Mouse (Mus musculus): ENCODE results near the gene Knl1. TPM values are rescaled to one million over a fixed set of nuclear protein-coding genes. Genes with fewer than 3 reads are reported as not detected.

Gene Knl1
- polyA plus RNA-seq, 1 experiment from 2014 or later: 29.5 TPM

DNA sequence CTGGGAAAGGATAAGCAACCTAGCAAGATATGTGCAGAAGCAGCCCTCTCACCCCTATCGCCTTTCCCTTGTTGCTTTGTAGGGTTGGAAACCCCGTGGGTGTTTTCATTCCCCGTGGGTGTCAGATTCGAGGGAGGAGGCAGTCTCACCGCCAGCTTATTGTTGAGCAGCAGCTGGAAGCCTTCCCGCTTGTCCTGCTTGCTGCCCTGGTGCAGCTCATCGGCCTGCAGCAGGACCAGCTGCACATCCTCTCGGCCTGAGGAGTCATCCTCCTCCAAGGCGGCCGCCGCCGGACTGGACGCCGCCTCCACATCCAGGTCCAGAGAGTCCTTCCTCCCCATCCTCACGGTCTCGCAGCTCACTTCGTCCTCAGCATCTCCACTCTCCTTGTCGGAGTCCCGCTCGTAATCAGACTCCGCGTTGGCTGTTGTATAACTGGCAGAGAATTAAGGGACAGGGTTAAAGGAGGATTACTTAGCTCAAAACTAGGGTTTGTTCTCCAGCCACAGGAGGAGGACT, 100.3 kb downstream of the Knl1 start:
- no peaks in the 10 kb centered on the region for H3K27me3 ChIP-seq (ENCODE audit: control insufficient read depth, insufficient read depth, low read length)
- no peak overlapping the region; a peak in 1 of 4 replicates for H3K27ac ChIP-seq (replicated peaks in 1 of 2; ENCODE audit: control insufficient read depth in 1 of 2, insufficient read depth in 1 of 2, low read depth in 2 of 2, low read length in 2 of 2)
- no peak overlapping the region for H3K4me3 ChIP-seq (ENCODE audit: control insufficient read depth in 1 of 2, insufficient read depth in 1 of 2, low read depth in 1 of 2, low read length in 2 of 2)
- H3K9me3 ChIP-seq (ENCODE audit: control insufficient read depth, low read length): peaks cover 3% of the 10 kb centered on the region; the same call in 1 of the 2 replicates
- peaks cover 100% of the 10 kb centered on the region for H3K36me3 ChIP-seq (ENCODE audit: control insufficient read depth, insufficient read depth, low read length)
- no peak overlapping the region for H3K9ac ChIP-seq (ENCODE audit: low read length)
- WGBS: 82% methylated on average over 22 of the region's 22 CpGs
- no peaks in the 10 kb centered on the region; a peak in 1 of 4 replicates for H3K4me1 ChIP-seq (ENCODE audit: control insufficient read depth in 2 of 2, insufficient read depth in 2 of 2, low read length in 2 of 2)
- no peak overlapping the region for H3K4me2 ChIP-seq (ENCODE audit: low read length)
- ATAC-seq (ENCODE audit: insufficient number of reproducible peaks, insufficient read depth, low FRiP score, low read depth): no peak

- Histone ChIP-seq H3K4me2 (ENCODE audit: low read length) (no peak overlapping the region), H3K9me3 (ENCODE audit: control insufficient read depth, low read length) (peaks cover 3% of the 10 kb centered on the region; the same call in 1 of the 2 replicates), H3K36me3 (ENCODE audit: control insufficient read depth, insufficient read depth, low read length) (peaks cover 100% of the 10 kb centered on the region), H3K4me3 (ENCODE audit: control insufficient read depth in 1 of 2, insufficient read depth in 1 of 2, low read depth in 1 of 2, low read length in 2 of 2) (no peak overlapping the region), H3K27me3 (ENCODE audit: control insufficient read depth, insufficient read depth, low read length) (no peaks in the 10 kb centered on the region), H3K4me1 (ENCODE audit: control insufficient read depth in 2 of 2, insufficient read depth in 2 of 2, low read length in 2 of 2) (peaks cover 0 to 2% of the 10 kb centered on the region in 2 experiments; a peak in 1 of 4 replicates), H3K9ac (ENCODE audit: low read length) (no peak overlapping the region), H3K27ac (replicated peaks in 1 of 2; ENCODE audit: control insufficient read depth in 1 of 2, insufficient read depth in 1 of 2, low read depth in 2 of 2, low read length in 2 of 2) (no peak overlapping the region; a peak in 1 of 4 replicates)
- no peak for ATAC-seq (ENCODE audit: insufficient number of reproducible peaks, insufficient read depth, low FRiP score, low read depth)
- WGBS: 83% methylated on average over 8 of the region's 8 CpGs
Measured at GRCm38 (mm10) chr2:119147775-119148174, 100.9 kb downstream of the Knl1 start.

DNA sequence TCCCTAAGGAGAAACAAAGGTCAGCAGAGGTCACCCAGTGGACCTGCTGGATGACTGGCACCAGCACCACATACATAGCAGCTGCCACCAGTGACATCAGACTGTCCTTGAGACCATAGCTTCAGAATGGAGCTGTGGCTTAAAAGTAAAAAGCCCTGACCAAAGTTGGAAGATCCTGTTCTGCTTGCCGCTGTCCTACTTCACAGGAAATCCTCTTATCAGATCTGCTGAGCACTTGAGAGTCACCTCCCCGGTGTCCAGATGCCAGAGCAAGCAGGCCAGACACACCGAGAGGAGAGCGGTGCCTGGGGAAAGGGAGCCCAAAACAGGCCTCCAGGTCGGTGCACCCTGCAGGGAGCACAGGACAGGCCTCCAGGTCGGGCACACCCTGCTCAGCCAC, 105.3 kb downstream of the Knl1 start:
- ATAC-seq (ENCODE audit: insufficient number of reproducible peaks, insufficient read depth, low FRiP score, low read depth): no peak
- Histone ChIP-seq H3K4me3 (ENCODE audit: control insufficient read depth in 1 of 2, insufficient read depth in 1 of 2, low read depth in 1 of 2, low read length in 2 of 2) (no peak overlapping the region), H3K27ac (replicated peaks in 1 of 2; ENCODE audit: control insufficient read depth in 1 of 2, insufficient read depth in 1 of 2, low read depth in 2 of 2, low read length in 2 of 2) (no peak overlapping the region), H3K4me1 (ENCODE audit: control insufficient read depth in 2 of 2, insufficient read depth in 2 of 2, low read length in 2 of 2) (peaks cover 2 to 12% of the 10 kb centered on the region in 2 experiments; a peak in 3 of 4 replicates), H3K9me3 (ENCODE audit: control insufficient read depth, low read length) (no peaks in the 10 kb centered on the region), H3K27me3 (ENCODE audit: control insufficient read depth, insufficient read depth, low read length) (no peaks in the 10 kb centered on the region), H3K4me2 (ENCODE audit: low read length) (no peak overlapping the region), H3K36me3 (ENCODE audit: control insufficient read depth, insufficient read depth, low read length) (peaks cover 73% of the 10 kb centered on the region), H3K9ac (ENCODE audit: low read length) (no peak overlapping the region)
- 32% methylated on average over 6 of the region's 6 CpGs for WGBS

GRCm38 (mm10) chr2:119154683-119155082, 107.8 kb downstream of the Knl1 start:
- Histone ChIP-seq H3K36me3 (ENCODE audit: control insufficient read depth, insufficient read depth, low read length) (peaks cover 49% of the 10 kb centered on the region), H3K9me3 (ENCODE audit: control insufficient read depth, low read length) (no peaks in the 10 kb centered on the region), H3K4me2 (ENCODE audit: low read length) (no peak overlapping the region), H3K4me3 (ENCODE audit: control insufficient read depth in 1 of 2, insufficient read depth in 1 of 2, low read depth in 1 of 2, low read length in 2 of 2) (no peak overlapping the region), H3K27me3 (ENCODE audit: control insufficient read depth, insufficient read depth, low read length) (no peaks in the 10 kb centered on the region), H3K9ac (ENCODE audit: low read length) (no peak overlapping the region), H3K4me1 (ENCODE audit: control insufficient read depth in 2 of 2, insufficient read depth in 2 of 2, low read length in 2 of 2) (peaks cover 2 to 16% of the 10 kb centered on the region in 2 experiments; a peak in 3 of 4 replicates), H3K27ac (replicated peaks in 1 of 2; ENCODE audit: control insufficient read depth in 1 of 2, insufficient read depth in 1 of 2, low read depth in 2 of 2, low read length in 2 of 2) (no peak overlapping the region)
- WGBS: 73% methylated on average over 2 of the region's 2 CpGs
- ATAC-seq (ENCODE audit: insufficient number of reproducible peaks, insufficient read depth, low FRiP score, low read depth): no peak

Other genes with a start within 250 kb of the Knl1 start
- 89.1 and 106 TPM in 2 replicates for gene Knstrn, start 233.1 kb upstream of the Knl1 start, polyA plus RNA-seq (2014; fragmentation: Nextera tagmentation; extraction: Ambion mirVana)
- 70.6 and 75.6 TPM in 2 replicates for gene Ivd, start 185.2 kb upstream of the Knl1 start, polyA plus RNA-seq (2014; fragmentation: Nextera tagmentation; extraction: Ambion mirVana)
- 1.0 and 1.6 TPM in 2 replicates for gene Bahd1, start 146.7 kb upstream of the Knl1 start, polyA plus RNA-seq (2014; fragmentation: Nextera tagmentation; extraction: Ambion mirVana)
- 21.3 and 25.7 TPM in 2 replicates for gene Chst14, start 120.6 kb upstream of the Knl1 start, polyA plus RNA-seq (2014; fragmentation: Nextera tagmentation; extraction: Ambion mirVana)
- gene Ccdc32, start 17.7 kb upstream of the Knl1 start, polyA plus RNA-seq (2014; fragmentation: Nextera tagmentation; extraction: Ambion mirVana): 17.7 and 17.9 TPM in 2 replicates
- gene Rpusd2, start 12.3 kb upstream of the Knl1 start, polyA plus RNA-seq (2014; fragmentation: Nextera tagmentation; extraction: Ambion mirVana): 3.3 and 4.5 TPM in 2 replicates
- 27.3 and 28.9 TPM in 2 replicates for gene Rad51, start 65.7 kb downstream of the Knl1 start, polyA plus RNA-seq (2014; fragmentation: Nextera tagmentation; extraction: Ambion mirVana)
- 19.4 and 23.7 TPM in 2 replicates for gene Rmdn3, start 109.9 kb downstream of the Knl1 start, polyA plus RNA-seq (2014; fragmentation: Nextera tagmentation; extraction: Ambion mirVana)
- gene Gchfr, start 120.7 kb downstream of the Knl1 start, polyA plus RNA-seq (2014; fragmentation: Nextera tagmentation; extraction: Ambion mirVana): 7.2 and 9.4 TPM in 2 replicates
- 0.24 and 0.27 TPM in 2 replicates for gene Gm14137, start 127.4 kb downstream of the Knl1 start, polyA plus RNA-seq (2014; fragmentation: Nextera tagmentation; extraction: Ambion mirVana)
- gene Zfyve19, start 161.5 kb downstream of the Knl1 start, polyA plus RNA-seq (2014; fragmentation: Nextera tagmentation; extraction: Ambion mirVana): 28.3 and 32.4 TPM in 2 replicates
- 10.8 and 12.9 TPM in 2 replicates for gene Dnajc17, start 161.7 kb downstream of the Knl1 start, polyA plus RNA-seq (2014; fragmentation: Nextera tagmentation; extraction: Ambion mirVana)
- gene Ppp1r14d, start 182.8 kb downstream of the Knl1 start, polyA plus RNA-seq (2014; fragmentation: Nextera tagmentation; extraction: Ambion mirVana): not detected in 2 replicates
- 0.20 and 0.38 TPM in 2 replicates for gene Spint1, start 190.2 kb downstream of the Knl1 start, polyA plus RNA-seq (2014; fragmentation: Nextera tagmentation; extraction: Ambion mirVana)
- 0.19 TPM in 1 of 2 replicates, not detected in the other for gene Rhov, start 224.2 kb downstream of the Knl1 start, polyA plus RNA-seq (2014; fragmentation: Nextera tagmentation; extraction: Ambion mirVana)
- gene Vps18, start 241.6 kb downstream of the Knl1 start, polyA plus RNA-seq (2014; fragmentation: Nextera tagmentation; extraction: Ambion mirVana): 7.8 and 8.7 TPM in 2 replicates